Mouse (Mus musculus): ENCODE data around the gene Selenoi.

DNA sequence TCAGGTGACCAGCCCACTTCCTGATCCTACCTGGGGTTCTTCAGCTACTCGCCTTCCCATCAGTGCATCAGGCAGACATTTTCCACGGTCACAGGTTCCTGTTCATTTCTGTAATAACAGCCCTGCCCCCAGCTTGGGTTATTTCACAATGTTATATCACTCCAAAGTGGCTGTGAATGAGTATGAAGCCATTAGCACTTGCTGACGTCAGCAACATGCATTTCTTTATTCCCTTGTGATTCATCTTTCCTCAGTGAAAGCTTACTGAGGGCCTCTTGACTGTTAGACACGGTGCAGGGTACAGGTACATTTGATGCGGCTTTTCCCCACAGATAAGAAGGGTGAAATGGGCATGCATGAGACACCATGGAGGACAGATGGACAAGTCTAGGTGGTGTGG lies 16.4 kb upstream of the Selenoi start:
- no peak for TF ChIP-seq POLR2A (IDR thresholded peaks at IDR 0.05; ENCODE audit: control insufficient read depth, extremely low read depth, insufficient read depth, low read length, poor library complexity)
- no peak for TF ChIP-seq CTCF (IDR thresholded peaks at IDR 0.05; ENCODE audit: borderline replicate concordance, control insufficient read depth, extremely low read depth, insufficient read depth, low read length, poor library complexity)

Measured in thymus, adult 2 months (tissue).